Mouse (Mus musculus): ENCODE measurements around the gene Syngr2. TPM values are rescaled to one million over a fixed set of nuclear protein-coding genes. Genes with fewer than 3 reads are reported as not detected.

Syngr2 gene
- polyA plus RNA-seq, 1 experiment from 2014 or later = 13.7 TPM

DNA sequence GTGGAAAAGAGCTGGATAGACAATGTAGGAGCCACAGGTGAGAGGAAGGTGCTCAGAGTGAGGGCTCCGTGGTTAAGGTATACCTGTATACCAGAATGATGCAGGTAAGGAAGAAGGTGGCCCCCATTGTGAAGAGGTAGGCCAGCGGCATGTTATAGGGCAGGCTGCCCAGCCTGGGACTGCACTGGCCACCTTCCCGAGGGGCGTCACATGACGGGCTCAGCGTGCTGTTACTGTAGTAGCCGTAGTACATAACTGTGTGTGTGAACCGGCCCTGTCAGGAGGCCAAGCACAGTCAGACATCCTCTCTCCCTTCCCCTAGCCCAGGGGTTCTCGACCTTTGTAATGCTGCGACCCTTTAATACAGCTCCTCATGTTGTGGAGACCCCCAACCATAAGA is 34.5 kb upstream of the Syngr2 start:
- 96% methylated on average over 10 of the region's 10 CpGs for WGBS
- Histone ChIP-seq H3K4me1 (peaks cover 18% of the 10 kb centered on the region), H3K27me3 (replicated peaks) (0 out of 2 replicates have a peak, but pooled peaks cover 3% of the 10 kb centered on the region), H3K9me3 (replicated peaks) (no peaks in the 10 kb centered on the region), H3K9ac (replicated peaks) (no peak overlapping the region), H3K36me3 (no peaks in the 10 kb centered on the region), H3K4me3 (replicated peaks) (no peak overlapping the region), H3K4me2 (no peak overlapping the region), H3K27ac (replicated peaks) (no peak overlapping the region)
- ATAC-seq (ENCODE audit: low FRiP score) = no peak

DNA sequence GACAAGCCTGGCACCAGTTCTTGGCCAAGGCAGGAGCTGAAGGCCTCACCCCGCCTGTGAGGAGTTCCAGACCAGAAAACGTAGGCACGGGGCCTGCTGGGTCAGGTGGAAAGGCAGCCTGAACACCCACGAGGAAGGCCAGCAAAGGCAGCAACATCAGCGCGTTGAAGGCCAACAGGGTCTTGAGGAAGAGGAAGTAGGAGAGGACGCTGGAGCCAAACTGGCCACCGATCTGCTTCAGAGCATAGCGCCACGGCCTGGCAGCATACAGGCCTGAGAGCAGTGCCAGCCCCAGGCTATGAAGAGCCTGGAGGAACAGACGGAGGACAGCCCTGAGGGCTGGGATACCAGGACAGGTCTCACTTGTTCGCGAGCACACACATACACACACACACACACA is 33.9 kb upstream of the Syngr2 start:
- Histone ChIP-seq H3K4me2 (no peak overlapping the region), H3K9ac (replicated peaks) (no peak overlapping the region), H3K36me3 (no peaks in the 10 kb centered on the region), H3K27me3 (replicated peaks) (peaks cover 8% of the 10 kb centered on the region), H3K4me3 (replicated peaks) (no peak overlapping the region), H3K9me3 (replicated peaks) (no peaks in the 10 kb centered on the region), H3K4me1 (peaks cover 21% of the 10 kb centered on the region), H3K27ac (replicated peaks) (no peak overlapping the region)
- 91% methylated on average over 13 of the region's 13 CpGs for WGBS
- no peak for ATAC-seq (ENCODE audit: low FRiP score)

DNA sequence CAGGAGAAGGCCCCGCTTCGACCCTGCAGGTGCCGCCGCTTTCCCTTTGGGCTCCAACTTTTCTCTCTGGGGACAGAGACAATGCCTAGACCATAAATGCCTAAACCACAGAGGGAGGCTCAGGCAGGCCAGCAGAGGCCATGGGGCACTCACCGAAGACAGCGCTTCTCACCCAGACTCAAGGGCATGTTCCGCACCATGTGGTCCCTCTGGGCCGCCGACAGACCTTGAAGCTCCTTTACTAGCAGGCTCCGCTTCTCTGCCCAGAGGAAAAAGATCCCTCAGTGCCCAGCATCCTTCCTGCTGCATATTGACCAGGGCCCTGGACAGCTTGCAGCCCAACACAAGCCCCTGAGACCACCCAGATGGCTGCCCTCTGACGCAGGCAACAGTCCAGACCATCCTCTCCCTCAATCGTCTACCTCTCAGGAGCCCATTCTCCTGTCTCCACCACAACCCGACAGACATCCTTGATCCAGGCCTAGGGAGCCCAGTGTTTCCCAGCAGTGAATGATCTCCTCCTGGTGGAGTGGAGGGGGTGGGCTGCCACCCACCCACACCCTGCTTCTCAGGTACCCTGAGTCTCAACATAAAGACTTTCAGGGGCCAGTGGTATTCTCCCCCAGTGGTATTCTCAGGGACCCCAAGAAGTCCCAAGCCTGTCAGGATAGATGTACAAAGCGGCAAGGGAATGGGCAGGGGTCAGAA is 33.2 kb upstream of the Syngr2 start:
- no peak overlapping the region for H3K4me2 ChIP-seq
- H3K36me3 ChIP-seq = no peaks in the 10 kb centered on the region
- no peak overlapping the region for H3K9ac ChIP-seq (replicated peaks)
- no peaks in the 10 kb centered on the region for H3K9me3 ChIP-seq (replicated peaks)
- H3K4me3 ChIP-seq (replicated peaks) = no peak overlapping the region
- H3K4me1 ChIP-seq = peaks cover 28% of the 10 kb centered on the region
- no peak for ATAC-seq (ENCODE audit: low FRiP score)
- peaks cover 15% of the 10 kb centered on the region for H3K27me3 ChIP-seq (replicated peaks)
- WGBS = 85% methylated on average over 14 of the region's 14 CpGs
- no peak overlapping the region for H3K27ac ChIP-seq (replicated peaks)

DNA sequence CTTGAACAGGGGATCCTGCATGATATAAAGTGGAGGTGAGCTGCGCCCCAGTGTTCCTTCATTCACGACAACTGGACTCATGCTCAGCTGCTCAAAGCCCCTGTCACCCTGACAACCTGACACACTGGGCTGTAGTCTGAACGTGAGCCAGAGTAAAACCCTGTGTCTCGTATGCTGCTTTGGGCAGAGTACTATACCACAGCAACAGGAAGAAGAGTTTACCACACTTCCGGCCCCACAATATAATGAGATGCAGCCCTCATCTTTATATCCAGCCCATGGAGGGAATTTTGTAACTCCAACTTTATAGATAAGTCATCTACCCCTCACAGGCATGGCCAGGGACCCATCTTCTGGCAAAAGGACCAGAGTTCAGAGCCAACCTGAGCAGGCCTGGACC is 32.4 kb upstream of the Syngr2 start:
- ATAC-seq (ENCODE audit: low FRiP score) = no peak
- H3K4me1 ChIP-seq = peaks cover 35% of the 10 kb centered on the region
- no peaks in the 10 kb centered on the region for H3K9me3 ChIP-seq (replicated peaks)
- 79% methylated on average over 5 of the region's 5 CpGs for WGBS
- no peak overlapping the region for H3K4me2 ChIP-seq
- peaks cover 24% of the 10 kb centered on the region for H3K27me3 ChIP-seq (replicated peaks)
- no peak overlapping the region for H3K9ac ChIP-seq (replicated peaks)
- H3K36me3 ChIP-seq = no peaks in the 10 kb centered on the region
- no peak overlapping the region for H3K27ac ChIP-seq (replicated peaks)
- no peak overlapping the region for H3K4me3 ChIP-seq (replicated peaks)

DNA sequence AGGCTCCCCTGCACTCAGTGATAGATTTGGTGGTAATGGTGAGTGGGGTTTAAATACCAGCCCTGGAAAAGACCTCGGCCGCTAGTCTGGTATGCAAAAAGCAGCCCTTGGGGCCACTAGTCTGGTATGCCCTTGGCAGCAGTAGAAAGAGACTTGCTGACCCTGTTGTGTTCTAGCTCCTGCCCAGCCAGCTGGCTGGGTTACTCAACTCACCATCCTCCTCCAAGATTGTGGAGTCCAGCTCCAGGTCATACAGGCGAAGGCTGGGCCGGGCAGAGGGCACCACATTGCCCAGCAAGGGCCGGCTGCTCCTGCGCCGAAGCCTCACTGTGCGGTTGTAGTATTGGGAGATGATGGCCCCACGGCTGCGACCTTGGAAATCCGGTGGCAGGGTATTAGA is 31.4 kb upstream of the Syngr2 start:
- no peaks in the 10 kb centered on the region for H3K9me3 ChIP-seq (replicated peaks)
- H3K27me3 ChIP-seq (replicated peaks) = peaks cover 27% of the 10 kb centered on the region
- H3K9ac ChIP-seq (replicated peaks) = no peak overlapping the region
- no peak overlapping the region for H3K4me2 ChIP-seq
- ATAC-seq (ENCODE audit: low FRiP score) = no peak
- H3K36me3 ChIP-seq = no peaks in the 10 kb centered on the region
- WGBS = 94% methylated on average over 11 of the region's 11 CpGs
- H3K4me1 ChIP-seq = peaks cover 39% of the 10 kb centered on the region
- no peak overlapping the region for H3K27ac ChIP-seq (replicated peaks)
- no peak overlapping the region for H3K4me3 ChIP-seq (replicated peaks)

DNA sequence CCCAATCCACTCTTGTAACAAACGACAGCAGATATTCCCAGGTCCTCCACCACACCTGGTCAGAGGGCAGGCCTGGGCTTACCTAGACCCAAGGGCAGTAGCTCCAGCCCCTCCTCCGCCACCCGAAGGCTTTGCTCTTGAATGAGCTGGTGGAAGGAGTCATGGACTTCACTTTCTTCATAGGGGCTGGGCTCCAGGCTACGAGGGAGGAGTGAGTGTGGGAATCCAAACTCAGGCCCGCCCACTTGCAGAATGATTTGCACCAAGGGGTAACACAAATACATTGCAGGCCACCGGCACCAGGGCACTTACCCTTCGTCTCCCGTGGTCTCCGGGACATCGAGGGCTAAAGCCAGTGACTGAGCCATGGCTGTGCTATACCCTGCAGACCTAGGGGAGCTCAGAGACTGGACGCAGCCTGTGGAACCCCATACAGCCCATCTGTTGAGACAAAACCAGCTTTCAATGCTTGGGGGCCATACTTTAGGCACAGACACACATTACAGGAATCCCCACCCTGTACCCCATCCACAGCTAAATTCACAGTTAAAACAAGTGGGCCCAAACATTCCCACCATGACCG is 30.5 kb upstream of the Syngr2 start:
- peak overlapping the region; percentile 59 for H3K4me2 ChIP-seq
- 54% methylated on average over 12 of the region's 12 CpGs for WGBS
- no peak for ATAC-seq (ENCODE audit: low FRiP score)
- H3K27ac ChIP-seq (replicated peaks) = peak overlapping the region; percentile 51
- H3K36me3 ChIP-seq = no peaks in the 10 kb centered on the region
- H3K9ac ChIP-seq (replicated peaks) = no peak overlapping the region
- H3K4me1 ChIP-seq = peaks cover 44% of the 10 kb centered on the region
- H3K27me3 ChIP-seq (replicated peaks) = peaks cover 31% of the 10 kb centered on the region
- H3K4me3 ChIP-seq (replicated peaks) = 0 out of 2 replicates have a peak overlapping the region, but pooled peaks have one; percentile 27
- no peaks in the 10 kb centered on the region for H3K9me3 ChIP-seq (replicated peaks)

DNA sequence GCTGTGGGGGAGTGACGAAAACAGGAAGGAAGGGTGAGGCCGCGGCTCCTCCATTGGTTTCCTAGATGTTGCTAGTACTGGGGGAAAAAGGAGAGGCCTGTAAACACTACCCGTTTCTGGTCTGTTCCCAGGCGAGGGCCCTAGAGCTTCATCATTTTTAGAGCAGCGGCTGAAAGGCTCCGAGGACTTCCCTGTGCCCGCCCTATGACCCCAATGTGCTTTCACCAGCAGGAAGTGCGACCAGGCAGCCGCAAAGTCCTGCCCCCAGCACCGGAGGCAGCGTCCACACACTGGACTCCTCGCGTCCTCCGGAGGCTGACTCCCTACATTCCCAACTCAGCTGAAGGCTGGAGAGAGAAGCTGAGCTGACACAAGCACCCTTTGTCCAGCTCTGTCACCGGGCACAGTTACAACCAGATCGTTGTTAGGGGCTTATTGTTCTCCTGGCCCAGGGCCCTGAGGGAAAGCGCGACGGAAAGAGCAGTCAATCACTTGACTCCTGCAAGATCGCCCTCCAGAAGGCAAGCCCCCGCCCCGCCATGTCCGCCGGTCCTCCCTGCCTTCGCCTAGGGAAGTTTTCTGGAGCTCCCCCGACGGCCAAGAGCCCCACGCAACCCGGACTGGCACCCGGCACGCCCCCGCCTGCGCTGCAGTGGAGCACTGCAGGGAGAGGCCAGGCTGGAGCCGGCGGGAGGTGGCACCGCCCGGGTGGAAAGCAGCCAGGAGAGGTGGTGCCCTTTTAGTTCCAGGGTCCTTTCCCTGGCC is 29.9 kb upstream of the Syngr2 start:
- H3K36me3 ChIP-seq = no peaks in the 10 kb centered on the region
- H3K9ac ChIP-seq (replicated peaks) = peak overlapping the region; percentile 33; the same call in 1 of the 2 replicates
- peak overlapping the region; percentile 51 for H3K27ac ChIP-seq (replicated peaks)
- 3% methylated on average over 38 of the region's 38 CpGs for WGBS
- H3K27me3 ChIP-seq (replicated peaks) = peaks cover 33% of the 10 kb centered on the region
- peak overlapping the region; percentile 59 for H3K4me2 ChIP-seq
- H3K4me1 ChIP-seq = peaks cover 44% of the 10 kb centered on the region
- peak; percentile 28; the same call in 1 of the 2 replicates for ATAC-seq (ENCODE audit: low FRiP score)
- no peaks in the 10 kb centered on the region for H3K9me3 ChIP-seq (replicated peaks)
- peak overlapping the region; percentile 27 for H3K4me3 ChIP-seq (replicated peaks)

DNA sequence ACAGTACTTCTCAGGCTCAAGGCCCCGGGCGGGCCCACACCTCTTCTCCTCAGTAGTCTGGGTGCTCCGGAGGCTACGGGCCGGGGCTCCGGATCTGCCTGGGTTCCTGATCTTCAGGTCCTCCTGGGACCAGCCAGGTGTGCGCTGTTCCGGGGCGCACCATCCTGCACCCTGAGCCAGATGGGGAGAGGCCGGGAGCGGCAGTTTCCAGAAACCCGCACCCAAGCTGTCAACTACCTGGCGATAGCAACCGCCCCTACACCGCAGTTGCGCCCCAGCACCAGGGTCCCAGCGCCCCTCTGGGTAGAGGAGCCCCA is 29.3 kb upstream of the Syngr2 start:
- H3K4me2 ChIP-seq = peak overlapping the region; percentile 59
- no peak for ATAC-seq (ENCODE audit: low FRiP score)
- H3K4me1 ChIP-seq = peaks cover 44% of the 10 kb centered on the region
- H3K36me3 ChIP-seq = no peaks in the 10 kb centered on the region
- peak overlapping the region; percentile 27 for H3K4me3 ChIP-seq (replicated peaks)
- no peaks in the 10 kb centered on the region for H3K9me3 ChIP-seq (replicated peaks)
- H3K27me3 ChIP-seq (replicated peaks) = peaks cover 33% of the 10 kb centered on the region
- H3K27ac ChIP-seq (replicated peaks) = peak overlapping the region; percentile 51
- peak overlapping the region; percentile 33; the same call in 1 of the 2 replicates for H3K9ac ChIP-seq (replicated peaks)
- 5% methylated on average over 17 of the region's 17 CpGs for WGBS

DNA sequence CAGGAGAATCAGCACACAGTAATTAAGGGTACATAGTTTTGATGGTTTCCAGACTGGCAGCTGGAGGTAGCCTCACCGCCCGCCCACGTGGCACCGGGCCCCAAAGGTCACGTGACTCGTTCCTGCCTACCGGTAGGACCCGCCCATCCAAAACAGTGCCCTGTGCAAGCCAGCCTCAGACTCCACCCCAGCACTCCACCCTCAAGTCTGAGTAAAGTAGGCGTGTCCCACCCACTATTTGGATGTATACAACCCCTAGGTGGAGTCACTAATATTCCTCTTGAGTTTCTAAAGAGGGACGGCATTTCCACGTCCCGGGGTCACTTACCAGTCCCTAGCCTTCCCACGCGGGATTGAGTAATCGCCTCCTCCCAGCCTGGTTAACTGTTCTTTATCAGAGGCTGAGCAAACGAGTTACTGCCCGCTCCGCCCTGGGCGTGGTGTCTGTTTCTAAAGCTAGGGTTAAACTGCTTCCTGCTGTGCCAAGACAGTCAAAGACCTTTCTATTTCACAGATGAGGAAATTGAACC is 28.8 kb upstream of the Syngr2 start:
- H3K27ac ChIP-seq (replicated peaks) = peak overlapping the region; percentile 51; the same call in 1 of the 2 replicates
- peak overlapping the region; percentile 59 for H3K4me2 ChIP-seq
- no peaks in the 10 kb centered on the region for H3K9me3 ChIP-seq (replicated peaks)
- ATAC-seq (ENCODE audit: low FRiP score) = no peak
- H3K27me3 ChIP-seq (replicated peaks) = peaks cover 33% of the 10 kb centered on the region
- no peak overlapping the region for H3K9ac ChIP-seq (replicated peaks)
- no peaks in the 10 kb centered on the region for H3K36me3 ChIP-seq
- peaks cover 44% of the 10 kb centered on the region for H3K4me1 ChIP-seq
- H3K4me3 ChIP-seq (replicated peaks) = peak overlapping the region; percentile 27
- WGBS = 5% methylated on average over 19 of the region's 19 CpGs

DNA sequence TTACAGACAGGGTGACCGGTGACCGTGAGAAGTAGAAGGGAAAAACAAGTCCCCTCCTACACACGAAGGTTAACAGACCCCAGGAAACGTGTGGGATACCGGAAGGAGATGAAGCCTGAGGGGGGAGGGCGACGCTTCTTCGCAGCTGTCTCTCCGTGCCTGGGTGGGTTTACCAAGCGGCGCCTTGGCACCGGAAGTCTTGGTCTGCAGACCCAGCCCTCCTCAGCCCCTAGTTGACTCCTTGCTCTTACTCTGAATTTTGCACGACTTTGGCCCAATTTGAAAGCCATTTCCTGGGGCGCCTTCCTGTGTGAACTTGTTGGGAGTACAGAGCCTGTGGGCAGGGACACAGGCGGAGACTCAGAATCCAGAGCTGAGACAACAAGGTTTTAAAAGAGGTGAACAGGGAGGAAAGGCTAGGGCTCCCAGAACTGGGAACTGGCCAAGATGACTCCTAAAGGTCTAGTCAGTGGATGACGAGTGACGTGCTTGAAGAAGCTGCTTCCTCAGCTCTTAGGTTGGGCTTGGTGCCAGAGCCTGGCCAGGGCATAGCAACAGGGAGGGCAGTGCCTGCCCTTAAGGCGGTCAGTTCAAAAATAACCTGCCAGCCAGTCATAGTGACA is 28.2 kb upstream of the Syngr2 start:
- H3K9me3 ChIP-seq (replicated peaks) = no peaks in the 10 kb centered on the region
- H3K4me3 ChIP-seq (replicated peaks) = no peak overlapping the region
- no peaks in the 10 kb centered on the region for H3K36me3 ChIP-seq
- no peak for ATAC-seq (ENCODE audit: low FRiP score)
- H3K4me2 ChIP-seq = peak overlapping the region; percentile 59
- peak overlapping the region; percentile 42 for H3K27ac ChIP-seq (replicated peaks)
- peaks cover 44% of the 10 kb centered on the region for H3K4me1 ChIP-seq
- H3K27me3 ChIP-seq (replicated peaks) = peaks cover 33% of the 10 kb centered on the region
- WGBS = 20% methylated on average over 18 of the region's 18 CpGs
- no peak overlapping the region for H3K9ac ChIP-seq (replicated peaks)

DNA sequence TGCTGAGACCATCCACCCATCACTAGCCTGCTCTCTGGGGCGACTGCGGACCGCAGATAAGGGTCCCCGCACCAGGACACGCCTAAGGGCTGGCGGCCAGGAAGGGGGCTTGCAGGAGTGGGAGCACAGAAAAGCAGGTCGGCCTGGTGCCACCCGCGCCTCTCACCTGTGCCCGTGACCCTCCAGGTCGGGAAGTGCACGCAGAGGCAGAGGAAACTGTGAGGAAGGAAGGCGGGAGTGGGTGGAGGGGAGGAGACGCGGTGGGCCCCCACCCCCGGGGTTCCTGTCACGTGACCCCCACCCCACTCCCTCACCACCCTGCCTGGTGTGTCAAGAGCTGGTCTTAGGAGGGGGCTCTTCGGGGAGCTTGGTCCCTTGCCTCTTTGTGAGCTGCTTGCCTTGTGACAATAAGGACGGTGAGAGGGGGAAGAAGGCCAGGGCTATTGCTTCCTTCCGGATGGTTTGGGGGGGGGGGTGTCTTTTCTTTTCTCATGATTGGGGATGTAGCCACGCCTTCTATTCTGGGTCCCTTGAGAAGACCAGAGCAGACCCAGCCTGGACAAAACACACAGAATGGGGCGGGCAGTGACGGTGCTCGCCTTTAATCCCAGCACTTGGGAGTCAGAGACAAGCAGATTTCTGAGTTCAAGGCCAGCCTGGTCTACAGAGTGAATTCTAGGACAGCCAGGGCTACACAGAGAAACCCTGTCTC is 27.3 kb upstream of the Syngr2 start, which contains the start of the genes Tmc8 and Tmc6:
Tmc8 (plus strand) TSS at position 84 of the 712 bp plus-strand sequence.
Tmc6 (minus strand) TSS at position 206 of the 712 bp plus-strand sequence.
- peak within 1 kb of the TSS; percentile 8; the same call in 1 of the 2 replicates for H3K9ac ChIP-seq (replicated peaks)
- peaks cover 33% of the 10 kb centered on the region for H3K27me3 ChIP-seq (replicated peaks)
- ATAC-seq (ENCODE audit: low FRiP score) = no peak
- H3K4me2 ChIP-seq = peak within 1 kb of the TSS; percentile 59
- 41% methylated on average over 24 of the region's 24 CpGs for WGBS
- H3K4me1 ChIP-seq = peaks cover 44% of the 10 kb centered on the region
- H3K36me3 ChIP-seq = no peaks in the 10 kb centered on the region
- H3K9me3 ChIP-seq (replicated peaks) = no peaks in the 10 kb centered on the region
- peak within 1 kb of the TSS; percentile 42 for H3K27ac ChIP-seq (replicated peaks)
- H3K4me3 ChIP-seq (replicated peaks) = peak within 1 kb of the TSS; percentile 29
